Mouse (Mus musculus) limb, embryonic 11.5 days (tissue): ENCODE measurements around the gene Tbc1d16. TPM values are rescaled to one million over a fixed set of nuclear protein-coding genes. Genes with fewer than 3 reads are reported as not detected.

ENCODE experiments used
- ATAC-seq: fragments of 200-750 bp; cut with Nextera tagmentation; 2 replicates; pipeline ENCODE4 v1.8.0; 2017; ENCODE audit warnings: low read depth; ENCODE audit not compliant: insufficient number of reproducible peaks, low FRiP score, low TSS enrichment
- DNase-seq: peaks from one replicate; pipeline ENCODE4 v3.0.0-alpha.2; 2015; ENCODE audit warnings: low spot score
- H3K27ac ChIP-seq: fragments of 300-500 bp; sonication (generic); replicated peaks from 2 replicates; pipeline ENCODE4 v1.5.1; 2014; ENCODE audit warnings: low read depth, mild to moderate bottlenecking, low read length
- H3K27me3 ChIP-seq: fragments of 300-500 bp; sonication (generic); 2 replicates; pipeline ENCODE4 v1.6.1; 2014; ENCODE audit warnings: mild to moderate bottlenecking, low read length, mixed read lengths; ENCODE audit not compliant: control insufficient read depth, insufficient read depth
- H3K36me3 ChIP-seq: fragments of 300-500 bp; sonication (generic); 2 replicates; pipeline ENCODE4 v1.6.1; 2014; ENCODE audit warnings: mild to moderate bottlenecking, low read length, moderate library complexity, mixed read lengths; ENCODE audit not compliant: control insufficient read depth, insufficient read depth
- H3K4me1 ChIP-seq: fragments of 300-500 bp; sonication (generic); 2 replicates; pipeline ENCODE4 v1.6.1; 2014; ENCODE audit warnings: low read length, mixed read lengths; ENCODE audit not compliant: control insufficient read depth, insufficient read depth
- H3K4me2 ChIP-seq: fragments of 300-500 bp; sonication (generic); 2 replicates; pipeline ENCODE4 v1.6.1; 2014; ENCODE audit warnings: low read depth, mild to moderate bottlenecking, moderate library complexity; ENCODE audit not compliant: severe bottlenecking
- H3K4me3 ChIP-seq: fragments of 300-500 bp; sonication (generic); 2 replicates; pipeline ENCODE4 v1.5.1; 2014; ENCODE audit warnings: low read depth, low read length
- H3K9ac ChIP-seq: fragments of 300-500 bp; sonication (generic); 2 replicates; pipeline ENCODE4 v1.6.1; 2014; ENCODE audit warnings: mild to moderate bottlenecking, low read length
- H3K9me3 ChIP-seq: fragments of 300-500 bp; sonication (generic); 2 replicates; pipeline ENCODE4 v1.6.1; 2016; ENCODE audit warnings: low read length; ENCODE audit not compliant: control insufficient read depth
- WGBS: fragments of 180-500 bp; shearing (Covaris S2); extraction: QIAGEN DNeasy Blood & Tissue Kit; methylation state at CpG from one replicate; pipeline ENCODE4 v1.1.7; 2014; 5-methylcytosine and 5-hydroxymethylcytosine counted together
- polyA plus RNA-seq: library from polyadenylated mRNA; unstranded; fragments of >200 nt; fragmentation: Nextera tagmentation; extraction: Ambion mirVana; gene quantifications from 2 replicates; pipeline ENCODE4 v1.2.1, GENCODE M21; 2014

The Tbc1d16 gene
- polyA plus RNA-seq, 1 experiment from 2014 or later, result 10.8 TPM

DNA sequence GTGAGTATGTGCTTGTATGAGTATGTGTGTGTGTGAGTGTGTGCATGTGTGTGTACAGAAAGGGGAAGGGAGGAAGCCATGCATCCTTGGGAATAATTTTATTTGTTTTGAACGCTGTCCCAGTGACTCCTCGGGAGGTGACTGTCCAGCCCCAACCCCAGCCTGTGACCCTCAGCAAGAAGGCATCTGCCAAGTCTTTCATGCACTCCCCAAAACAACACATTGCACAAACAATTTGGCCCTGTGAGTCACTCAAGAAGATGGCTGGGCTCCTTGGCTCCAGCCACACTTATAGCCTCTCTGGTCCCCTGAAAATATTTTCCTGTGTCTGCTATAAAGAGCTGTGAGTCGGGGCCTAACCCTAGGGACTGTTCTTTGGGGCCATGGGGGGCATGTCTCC lies 41.9 kb downstream of the Tbc1d16 start:
- Histone ChIP-seq H3K36me3 (no peaks in the 10 kb centered on the region; the same call in none of the 2 replicates), H3K4me3 (no peak overlapping the region), H3K27ac (no peak overlapping the region), H3K4me2 (no peak overlapping the region), H3K4me1 (peaks cover 23% of the 10 kb centered on the region), H3K27me3 (no peaks in the 10 kb centered on the region), H3K9me3 (no peaks in the 10 kb centered on the region), H3K9ac (no peak overlapping the region)
- DNase-seq (no peak), ATAC-seq (no peak)
- WGBS, result 85% methylated on average over 3 of the region's 3 CpGs

- H3K36me3 ChIP-seq, result no peaks in the 10 kb centered on the region; the same call in none of the 2 replicates
- ATAC-seq (no peak), DNase-seq (no peak)
- 67% methylated on average over 15 of the region's 15 CpGs for WGBS
- no peak overlapping the region for H3K27ac ChIP-seq
- no peak overlapping the region for H3K4me2 ChIP-seq
- H3K27me3 ChIP-seq, result no peaks in the 10 kb centered on the region
- no peak overlapping the region for H3K4me3 ChIP-seq
- no peak overlapping the region for H3K9ac ChIP-seq
- peaks cover 17% of the 10 kb centered on the region for H3K4me1 ChIP-seq
- no peaks in the 10 kb centered on the region for H3K9me3 ChIP-seq
Measured at GRCm38 (mm10) chr11:119183684-119184310, 44.5 kb downstream of the Tbc1d16 start.

GRCm38 (mm10) chr11:119181861-119182395 lies 46.4 kb downstream of the Tbc1d16 start:
- H3K36me3 ChIP-seq, result no peaks in the 10 kb centered on the region; the same call in 1 of the 2 replicates
- peaks cover 19% of the 10 kb centered on the region for H3K4me1 ChIP-seq
- no peaks in the 10 kb centered on the region for H3K27me3 ChIP-seq
- no peak overlapping the region for H3K27ac ChIP-seq
- ATAC-seq (no peak), DNase-seq (no peak)
- no peak overlapping the region for H3K4me3 ChIP-seq
- no peaks in the 10 kb centered on the region for H3K9me3 ChIP-seq
- H3K9ac ChIP-seq, result no peak overlapping the region
- WGBS, result 88% methylated on average over 12 of the region's 12 CpGs
- peak overlapping the region; percentile 2; the same call in 1 of the 2 replicates for H3K4me2 ChIP-seq

DNA sequence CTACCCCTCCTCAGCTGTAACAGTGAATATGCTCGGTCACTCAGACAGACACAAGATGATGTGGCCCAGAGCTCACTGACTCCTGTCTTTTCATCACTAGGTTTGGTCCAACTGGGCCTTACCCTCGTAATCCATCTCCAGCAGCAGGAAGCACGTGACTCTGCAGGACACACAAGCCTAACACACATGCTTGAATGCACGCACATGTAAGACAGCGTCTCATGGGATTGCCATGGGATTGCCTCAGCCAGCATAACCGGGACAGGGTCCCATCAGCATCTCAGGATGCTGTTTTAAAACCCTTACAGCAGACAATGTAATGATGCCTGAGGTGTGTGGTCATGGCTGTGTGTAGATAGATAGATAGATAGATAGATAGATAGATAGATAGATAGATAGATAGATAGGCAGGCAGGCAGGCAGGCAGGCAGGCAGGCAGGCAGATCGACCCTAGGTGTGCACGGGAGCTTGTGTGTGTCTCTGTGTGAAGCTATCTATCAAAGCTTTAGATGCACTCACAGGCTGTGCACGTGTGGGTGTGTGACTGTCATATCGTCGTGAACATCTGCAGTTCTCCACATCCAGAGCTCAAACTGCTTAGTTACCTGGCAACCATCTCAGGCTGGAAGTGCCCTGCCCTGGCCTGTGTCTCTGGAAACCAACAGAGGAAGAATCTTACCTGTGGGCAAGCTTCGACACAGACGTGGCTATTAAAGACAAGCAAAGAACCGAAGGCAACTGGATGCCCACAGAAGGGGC lies 47.3 kb downstream of the Tbc1d16 start:
- peaks cover 26% of the 10 kb centered on the region for H3K4me1 ChIP-seq
- no peaks in the 10 kb centered on the region; the same call in 1 of the 2 replicates for H3K36me3 ChIP-seq
- no peak overlapping the region for H3K9ac ChIP-seq
- DNase-seq, result no peak
- H3K4me2 ChIP-seq, result no peak overlapping the region
- 84% methylated on average over 14 of the region's 14 CpGs for WGBS
- H3K4me3 ChIP-seq, result no peak overlapping the region
- H3K27ac ChIP-seq, result no peak overlapping the region
- H3K27me3 ChIP-seq, result no peaks in the 10 kb centered on the region
- no peaks in the 10 kb centered on the region for H3K9me3 ChIP-seq
- ATAC-seq, result no peak

GRCm38 (mm10) chr11:119178317-119178716 lies 50.0 kb downstream of the Tbc1d16 start:
- no peaks in the 10 kb centered on the region for H3K9me3 ChIP-seq
- H3K9ac ChIP-seq, result no peak overlapping the region
- 73% methylated on average over 8 of the region's 8 CpGs for WGBS
- H3K27me3 ChIP-seq, result no peaks in the 10 kb centered on the region
- H3K4me1 ChIP-seq, result peaks cover 26% of the 10 kb centered on the region
- no peak overlapping the region for H3K4me3 ChIP-seq
- H3K36me3 ChIP-seq, result no peaks in the 10 kb centered on the region
- no peak overlapping the region for H3K27ac ChIP-seq
- no peak for DNase-seq
- no peak for ATAC-seq
- H3K4me2 ChIP-seq, result no peak overlapping the region

DNA sequence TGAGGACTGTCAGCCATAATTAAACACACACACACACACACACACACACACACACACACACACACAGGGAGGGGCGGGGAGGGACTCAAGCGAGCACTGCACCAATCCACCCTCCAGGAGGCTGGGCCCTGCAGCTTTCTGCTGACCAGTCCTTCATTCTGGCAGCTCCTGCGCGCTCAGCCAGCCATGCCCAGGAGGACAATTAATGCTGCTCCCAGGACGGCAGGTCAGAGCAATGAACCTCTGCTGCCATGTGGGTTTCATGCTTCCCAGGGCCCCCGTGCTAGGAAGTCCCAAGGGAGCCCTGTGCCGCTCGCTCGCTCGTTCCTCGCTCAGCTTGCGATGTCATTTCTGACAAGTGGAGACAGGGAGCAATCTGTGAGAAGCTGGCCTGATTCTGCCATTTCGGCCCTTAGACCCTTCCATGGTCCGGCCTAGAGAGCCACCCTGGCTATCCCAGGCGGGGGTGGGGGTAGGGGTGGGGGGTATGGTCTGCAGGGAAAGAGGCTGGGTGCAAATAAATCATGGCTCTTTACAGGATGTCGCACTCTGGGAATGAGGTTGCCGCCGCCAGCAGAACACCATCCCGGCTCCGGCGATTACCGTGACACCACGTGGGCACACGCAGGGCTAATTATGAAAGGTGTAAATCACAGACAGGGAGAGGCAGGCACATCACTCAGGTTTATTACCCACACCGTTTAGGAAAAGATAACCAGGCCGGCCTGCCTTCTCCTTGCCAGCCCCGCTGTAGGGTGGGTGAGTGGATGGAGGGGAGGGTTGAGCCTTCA lies 51.7 kb downstream of the Tbc1d16 start:
- no peaks in the 10 kb centered on the region for H3K9me3 ChIP-seq

DNA sequence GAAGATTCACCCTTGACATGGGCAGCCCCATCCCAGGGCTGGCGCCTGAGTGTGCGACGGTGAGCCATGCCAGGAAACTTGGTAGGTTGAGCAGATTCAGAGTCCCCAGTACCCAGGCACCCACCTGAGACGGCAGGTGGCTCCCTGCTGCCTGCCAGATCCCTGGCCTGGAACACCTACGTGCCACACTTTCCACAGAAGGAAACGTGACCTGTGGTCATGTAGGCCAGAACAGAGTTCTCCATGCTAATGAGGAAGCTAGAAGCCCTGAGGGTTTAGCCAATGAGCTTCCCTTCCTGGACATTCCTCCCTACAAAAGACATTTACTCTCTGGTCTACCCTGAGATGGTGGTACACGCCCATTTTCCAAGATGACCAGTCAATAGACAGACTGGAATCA lies 56.7 kb downstream of the Tbc1d16 start:
- no peak overlapping the region for H3K27ac ChIP-seq
- no peak overlapping the region for H3K9ac ChIP-seq
- H3K27me3 ChIP-seq, result no peaks in the 10 kb centered on the region
- no peaks in the 10 kb centered on the region for H3K9me3 ChIP-seq
- peaks cover 8% of the 10 kb centered on the region for H3K4me1 ChIP-seq
- no peaks in the 10 kb centered on the region for H3K36me3 ChIP-seq
- ATAC-seq (no peak), DNase-seq (no peak)
- H3K4me2 ChIP-seq, result no peak overlapping the region
- WGBS, result 89% methylated on average over 7 of the region's 7 CpGs
- H3K4me3 ChIP-seq, result no peak overlapping the region

More for the DNA sequence above, 51.7 kb downstream of the Tbc1d16 start:
- DNase-seq (peak; percentile 51), ATAC-seq (no peak)
- peak overlapping the region; percentile 25 for H3K4me2 ChIP-seq
- no peaks in the 10 kb centered on the region for H3K27me3 ChIP-seq
- 16% methylated on average over 27 of the region's 27 CpGs for WGBS
- 0 out of 2 replicates have a peak overlapping the region, but pooled peaks have one; percentile 4 for H3K9ac ChIP-seq
- no peak overlapping the region for H3K4me3 ChIP-seq
- H3K27ac ChIP-seq, result no peak overlapping the region
- H3K36me3 ChIP-seq, result no peaks in the 10 kb centered on the region
- H3K4me1 ChIP-seq, result peaks cover 30% of the 10 kb centered on the region

DNA sequence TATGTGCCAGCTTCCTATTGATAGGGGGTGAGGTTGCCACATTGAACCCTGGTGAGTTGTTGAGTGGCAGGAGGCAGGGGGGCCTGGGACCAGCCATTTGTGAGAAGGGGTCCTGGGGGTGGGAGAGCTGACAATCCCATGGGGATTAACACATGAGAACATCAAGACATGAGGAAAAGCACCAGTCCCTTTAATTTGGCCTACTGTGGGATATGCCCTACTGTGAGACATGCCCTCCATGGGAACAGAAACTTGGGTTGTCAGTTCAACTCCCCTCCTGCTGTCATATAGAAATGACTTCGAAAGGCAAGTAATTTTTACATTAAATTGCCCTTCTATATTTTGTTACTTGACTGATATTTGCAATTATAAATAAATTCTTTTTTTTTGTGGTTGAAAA lies 59.4 kb downstream of the Tbc1d16 start:
- Histone ChIP-seq H3K9me3 (no peaks in the 10 kb centered on the region), H3K4me3 (no peak overlapping the region), H3K27ac (no peak overlapping the region), H3K27me3 (no peaks in the 10 kb centered on the region), H3K36me3 (no peaks in the 10 kb centered on the region), H3K4me1 (peaks cover 6% of the 10 kb centered on the region; the same call in 1 of the 2 replicates), H3K4me2 (no peak overlapping the region), H3K9ac (no peak overlapping the region)
- 86% methylated on average over 1 of the region's 1 CpGs for WGBS
- DNase-seq (no peak), ATAC-seq (no peak)
